Comparison of ENCODE assay signal across 22 mouse cellular contexts in the genomic region with DNA sequence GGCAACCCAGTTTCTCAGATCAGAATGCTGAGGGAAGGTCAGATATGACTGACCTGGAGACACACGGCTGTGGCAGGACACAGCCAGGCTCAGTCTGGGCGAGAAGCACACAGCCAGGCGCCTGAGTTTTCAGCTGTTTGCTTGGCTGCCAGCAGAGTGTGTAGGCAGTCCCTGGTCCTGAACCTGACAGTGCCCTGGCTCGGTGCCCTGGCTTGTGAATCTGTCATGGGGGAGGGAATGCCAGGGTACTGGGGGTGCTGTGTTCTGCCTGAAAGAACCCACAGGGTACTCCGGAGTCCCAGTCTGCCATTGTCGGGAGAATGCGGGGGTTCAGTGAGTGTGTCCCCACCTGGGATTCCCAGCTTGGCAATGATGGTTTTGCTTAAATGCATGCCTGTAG. TPM values are rescaled to one million over a fixed set of nuclear protein-coding genes. Genes with fewer than 3 reads are reported as not detected.
DNase-seq lines count a peak whose midpoint lies in the region; ATAC-seq lines count a peak whose summit lies in the region.
"Had no signal": no experiment of that assay in that cellular context is flagged by ENCODE, and none has a peak within 500 bp of the region (broad histone marks: within the 10 kb centered on the region; RNA-seq: fewer than 3 reads in every experiment).

No protein-coding gene starts in this region.

- ATAC-seq in cerebellum, adult (ENCODE audit: insufficient number of reproducible peaks, low FRiP score, low TSS enrichment): no peak; the same call in 1 of the 2 replicates
- ATAC-seq in hindbrain, embryonic 15.5 days (ENCODE audit: low FRiP score, low read depth): no peak
- no peak for ATAC-seq in hindbrain, embryonic 11.5 days (ENCODE audit: low FRiP score)
- ATAC-seq in hindbrain, embryonic 16.5 days: peak; percentile 35; the same call in 1 of the 2 replicates
- no peak for ATAC-seq in activated CD4-positive, CD25-positive, alpha-beta regulatory T cell, adult 4 months

- peak overlapping the region; percentile 30 for H3K4me2 ChIP-seq in hindbrain, embryonic 15.5 days
- no peak overlapping the region for H3K4me2 ChIP-seq in hindbrain, embryonic 11.5 days (replicated peaks; ENCODE audit: low read depth, low read length)
- no peak overlapping the region for H3K4me2 ChIP-seq in hindbrain, embryonic 16.5 days (ENCODE audit: low read length)
- H3K4me2 ChIP-seq: stomach, embryonic 15.5 days had no signal

- 52% methylated on average over 7 of the region's 7 CpGs for WGBS in hindbrain, embryonic 15.5 days
- WGBS in hindbrain, embryonic 11.5 days: 78% methylated on average over 7 of the region's 7 CpGs
- WGBS in hindbrain, embryonic 16.5 days: 54% methylated on average over 7 of the region's 7 CpGs

- peaks cover 76% of the 10 kb centered on the region for H3K4me1 ChIP-seq in hindbrain, embryonic 15.5 days (replicated peaks)
- 0 out of 2 replicates have a peak, but pooled peaks cover 2% of the 10 kb centered on the region for H3K4me1 ChIP-seq in hindbrain, embryonic 11.5 days (replicated peaks; ENCODE audit: control insufficient read depth, insufficient read depth, low read length)
- peaks cover 35% of the 10 kb centered on the region for H3K4me1 ChIP-seq in hindbrain, embryonic 16.5 days (ENCODE audit: control insufficient read depth, insufficient read depth, low read depth, low read length)
- H3K4me1 ChIP-seq: stomach, embryonic 15.5 days had no signal

- no peak overlapping the region for H3K27ac ChIP-seq in hindbrain, embryonic 15.5 days (replicated peaks)
- no peak overlapping the region for H3K27ac ChIP-seq in hindbrain, embryonic 11.5 days (ENCODE audit: low read depth, low read length)
- no peak overlapping the region for H3K27ac ChIP-seq in hindbrain, embryonic 16.5 days (ENCODE audit: low read depth, low read length)
- H3K27ac ChIP-seq: stomach, embryonic 15.5 days had no signal

- DNase-seq in cerebellum, adult 9-11 months: peak; percentile 34
- no peak for DNase-seq in hindbrain, embryonic 11.5 days (ENCODE audit: low spot score)
- peak; percentile 28 for DNase-seq in adipocyte (ENCODE audit: low spot score)
- no peak for DNase-seq in gastrocnemius, adult 18-20 months (ENCODE audit: low spot score)
- DNase-seq: adrenal gland, postnatal 14 days; heart, adult 11 months; kidney, adult 18-20 months; kidney, postnatal 14 days; lung, adult 2 months; lung, postnatal 36 days; right cerebral cortex, postnatal 14 days had no signal

- no peaks in the 10 kb centered on the region for H3K9me3 ChIP-seq in hindbrain, embryonic 15.5 days
- no peaks in the 10 kb centered on the region for H3K9me3 ChIP-seq in hindbrain, embryonic 11.5 days (ENCODE audit: control insufficient read depth, low read length)
- no peaks in the 10 kb centered on the region for H3K9me3 ChIP-seq in hindbrain, embryonic 16.5 days (ENCODE audit: control insufficient read depth, low read length)
- H3K9me3 ChIP-seq: stomach, embryonic 15.5 days had no signal

- no peaks in the 10 kb centered on the region for H3K36me3 ChIP-seq in hindbrain, embryonic 15.5 days
- no peaks in the 10 kb centered on the region for H3K36me3 ChIP-seq in hindbrain, embryonic 11.5 days (ENCODE audit: control insufficient read depth, insufficient read depth, low read length)
- no peaks in the 10 kb centered on the region for H3K36me3 ChIP-seq in hindbrain, embryonic 16.5 days (ENCODE audit: control insufficient read depth, insufficient read depth, low read length)
- H3K36me3 ChIP-seq: stomach, embryonic 15.5 days had no signal

- H3K4me3 ChIP-seq in hindbrain, embryonic 15.5 days: no peak overlapping the region
- no peak overlapping the region for H3K4me3 ChIP-seq in hindbrain, embryonic 11.5 days (ENCODE audit: low read depth, low read length)
- no peak overlapping the region for H3K4me3 ChIP-seq in hindbrain, embryonic 16.5 days (ENCODE audit: low read length)
- H3K4me3 ChIP-seq: stomach, embryonic 15.5 days had no signal

- no peak overlapping the region for H3K9ac ChIP-seq in hindbrain, embryonic 15.5 days
- H3K9ac ChIP-seq in hindbrain, embryonic 11.5 days (ENCODE audit: low read depth, low read length): no peak overlapping the region
- H3K9ac ChIP-seq in hindbrain, embryonic 16.5 days (ENCODE audit: low read depth, low read length): no peak overlapping the region; the same call in 1 of the 2 replicates
- H3K9ac ChIP-seq: stomach, embryonic 15.5 days had no signal

- no peaks in the 10 kb centered on the region; the same call in 1 of the 2 replicates for H3K27me3 ChIP-seq in hindbrain, embryonic 15.5 days
- peaks cover 6% of the 10 kb centered on the region; the same call in 1 of the 2 replicates for H3K27me3 ChIP-seq in hindbrain, embryonic 11.5 days (ENCODE audit: control insufficient read depth, insufficient read depth, low read length)
- 0 out of 2 replicates have a peak, but pooled peaks cover 2% of the 10 kb centered on the region for H3K27me3 ChIP-seq in hindbrain, embryonic 16.5 days (replicated peaks; ENCODE audit: control insufficient read depth, insufficient read depth, low read length)

RNA-seq across cellular contexts. Expression of gene Vstm2l, which starts 7.1 kb away (rescaled TPM):
- polyA plus RNA-seq in hindbrain, embryonic 15.5 days (2015; fragmentation: Nextera tagmentation; extraction: Ambion mirVana): 32.5 and 40.0 TPM in 2 replicates
- polyA plus RNA-seq in hindbrain, embryonic 11.5 days (2014; fragmentation: Nextera tagmentation; extraction: Ambion mirVana): 4.5 and 6.4 TPM in 2 replicates
- polyA plus RNA-seq in hindbrain, embryonic 16.5 days (2015; fragmentation: Nextera tagmentation; extraction: Ambion mirVana): 9.5 and 20.7 TPM in 2 replicates
- polyA plus RNA-seq in activated CD4-positive, CD25-positive, alpha-beta regulatory T cell, adult 4 months (2017; shearing (Covaris generic)): not detected
- total RNA-seq in gastrocnemius, adult 18-20 months (2021): not detected
- total RNA-seq: gastrocnemius, adult 8-10 months; hematopoietic stem cell, adult 5-6 weeks; liver, adult 2 months had no signal
- polyA plus RNA-seq: heart, embryonic 14.5 days; liver, adult 2 months; lung, adult 2 months; spleen, adult 2 months; thymus, postnatal 0 days had no signal

Comparison
In these comparisons a context has a peak if more than half of its experiments do, and no peak if none do; other contexts are left out.
1. DNase-seq: peak in cerebellum, adult 9-11 months (single experiment) and adipocyte (single experiment); none in hindbrain, embryonic 11.5 days (single experiment) and gastrocnemius, adult 18-20 months (single experiment).